Mouse (Mus musculus) hindbrain, embryonic 15.5 days (tissue): Measurements from ENCODE around the gene Gm8947. TPM values are rescaled to one million over a fixed set of nuclear protein-coding genes. Genes with fewer than 3 reads are reported as not detected.

Source experiments
- ATAC-seq: fragments of 200-750 bp; cut with Nextera tagmentation; 2 replicates; pipeline ENCODE4 v1.8.0; 2017; ENCODE audit warnings: low read depth, moderate number of reproducible peaks, moderate TSS enrichment; ENCODE audit not compliant: low FRiP score
- H3K27ac ChIP-seq: fragments of 300-500 bp; sonication (generic); replicated peaks from 2 replicates; pipeline ENCODE4 v1.5.1; 2015; ENCODE audit warnings: mild to moderate bottlenecking, inconsistent platforms
- H3K27me3 ChIP-seq: fragments of 300-500 bp; sonication (generic); 2 replicates; pipeline ENCODE4 v1.6.1; 2015; ENCODE audit warnings: control low read depth, inconsistent platforms
- H3K36me3 ChIP-seq: fragments of 300-500 bp; sonication (generic); 2 replicates; pipeline ENCODE4 v1.6.1; 2015; ENCODE audit warnings: control low read depth, inconsistent platforms
- H3K4me1 ChIP-seq: fragments of 300-500 bp; sonication (generic); replicated peaks from 2 replicates; pipeline ENCODE4 v1.6.1; 2015; ENCODE audit warnings: control low read depth, inconsistent platforms
- H3K4me2 ChIP-seq: fragments of 300-500 bp; sonication (generic); 2 replicates; pipeline ENCODE4 v1.6.1; 2015; ENCODE audit warnings: moderate library complexity, mild to moderate bottlenecking, inconsistent platforms
- H3K4me3 ChIP-seq: fragments of 300-500 bp; sonication (generic); 2 replicates; pipeline ENCODE4 v1.5.1; 2015; ENCODE audit warnings: mild to moderate bottlenecking, inconsistent platforms
- H3K9ac ChIP-seq: fragments of 300-500 bp; sonication (generic); 2 replicates; pipeline ENCODE4 v1.6.1; 2015; ENCODE audit warnings: inconsistent platforms
- H3K9me3 ChIP-seq: fragments of 300-500 bp; sonication (generic); 2 replicates; pipeline ENCODE4 v1.6.1; 2016; ENCODE audit warnings: control low read depth, inconsistent platforms
- WGBS: fragments of 180-500 bp; shearing (Covaris S2); methylation state at CpG from one replicate; pipeline ENCODE4 v1.1.7; 2015; 5-methylcytosine and 5-hydroxymethylcytosine counted together
- polyA plus RNA-seq: library from polyadenylated mRNA; unstranded; fragments of >200 nt; fragmentation: Nextera tagmentation; extraction: Ambion mirVana; gene quantifications from 2 replicates; pipeline ENCODE4 v1.2.1, GENCODE M21; 2015

The Gm8947 gene
- polyA plus RNA-seq, 1 experiment from 2014 or later: not detected

DNA sequence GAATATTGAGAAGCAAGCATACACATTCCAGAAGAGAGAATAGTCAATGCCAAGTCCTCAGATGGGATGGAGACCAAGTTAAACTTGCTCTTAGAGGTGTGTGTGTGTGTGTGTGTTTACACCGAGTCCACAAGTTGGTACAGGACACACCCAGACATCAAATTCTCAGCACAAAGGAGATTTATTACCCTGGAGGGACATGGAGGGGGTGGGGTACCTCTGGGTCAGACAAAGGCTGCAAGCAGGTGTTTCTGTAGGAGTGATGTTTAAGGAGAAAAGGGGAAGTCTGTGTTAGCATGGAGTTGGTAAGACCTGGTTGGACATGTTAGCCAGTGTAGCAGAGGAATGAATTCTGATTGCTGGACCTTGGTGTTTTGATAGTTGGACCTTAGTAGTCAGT is 23.8 kb downstream of the Gm8947 start:
- Histone ChIP-seq H3K9me3 (no peaks in the 10 kb centered on the region), H3K4me3 (no peak overlapping the region), H3K27me3 (no peaks in the 10 kb centered on the region), H3K4me2 (no peak overlapping the region), H3K36me3 (no peaks in the 10 kb centered on the region), H3K4me1 (no peaks in the 10 kb centered on the region), H3K9ac (no peak overlapping the region), H3K27ac (no peak overlapping the region)
- 65% methylated on average over 1 of the region's 1 CpGs for WGBS
- no peak for ATAC-seq

DNA sequence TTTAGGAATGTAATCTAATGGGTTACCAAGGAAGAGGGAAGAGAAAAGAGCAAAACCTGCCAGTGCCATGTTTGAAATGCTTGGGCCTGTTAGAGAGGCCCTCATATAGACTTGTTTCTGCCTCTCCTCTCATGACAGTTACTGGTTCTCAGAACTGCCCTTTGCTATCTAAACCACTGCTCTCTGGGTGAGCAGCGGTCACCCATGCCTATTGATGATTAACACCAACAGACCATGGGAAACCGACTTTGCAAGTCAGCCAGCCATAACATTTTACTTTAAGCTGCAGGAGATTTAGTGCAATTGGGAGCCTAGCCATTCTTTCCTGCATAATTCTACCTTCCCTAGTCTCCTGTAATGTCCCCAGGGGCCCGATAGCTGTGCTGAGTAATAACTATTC is 24.2 kb downstream of the Gm8947 start:
- Histone ChIP-seq H3K27ac (no peak overlapping the region), H3K27me3 (no peaks in the 10 kb centered on the region), H3K36me3 (no peaks in the 10 kb centered on the region), H3K4me3 (no peak overlapping the region), H3K9ac (no peak overlapping the region), H3K4me1 (no peaks in the 10 kb centered on the region), H3K9me3 (no peaks in the 10 kb centered on the region), H3K4me2 (no peak overlapping the region)
- ATAC-seq: no peak
- 66% methylated on average over 3 of the region's 3 CpGs for WGBS

- 90% methylated on average over 5 of the region's 5 CpGs for WGBS
- Histone ChIP-seq H3K36me3 (no peaks in the 10 kb centered on the region), H3K27me3 (no peaks in the 10 kb centered on the region), H3K9ac (no peak overlapping the region), H3K4me1 (no peaks in the 10 kb centered on the region), H3K27ac (no peak overlapping the region), H3K9me3 (no peaks in the 10 kb centered on the region), H3K4me2 (no peak overlapping the region), H3K4me3 (no peak overlapping the region)
- ATAC-seq: no peak
Measured at GRCm38 (mm10) chr1:151219045-151219444, 26.9 kb downstream of the Gm8947 start.

- Histone ChIP-seq H3K4me3 (no peak overlapping the region), H3K9me3 (no peaks in the 10 kb centered on the region), H3K27ac (no peak overlapping the region), H3K36me3 (no peaks in the 10 kb centered on the region), H3K4me2 (no peak overlapping the region), H3K4me1 (no peaks in the 10 kb centered on the region), H3K27me3 (no peaks in the 10 kb centered on the region), H3K9ac (no peak overlapping the region)
- ATAC-seq: no peak
- 68% methylated on average over 7 of the region's 7 CpGs for WGBS
Measured at GRCm38 (mm10) chr1:151220098-151220497, 27.9 kb downstream of the Gm8947 start.

GRCm38 (mm10) chr1:151222561-151223267 is 30.5 kb downstream of the Gm8947 start:
- no peak for ATAC-seq
- Histone ChIP-seq H3K9ac (no peak overlapping the region), H3K36me3 (no peaks in the 10 kb centered on the region), H3K4me1 (no peaks in the 10 kb centered on the region), H3K4me2 (no peak overlapping the region), H3K4me3 (no peak overlapping the region), H3K27me3 (no peaks in the 10 kb centered on the region), H3K9me3 (no peaks in the 10 kb centered on the region), H3K27ac (no peak overlapping the region)
- WGBS: 86% methylated on average over 10 of the region's 10 CpGs

- Histone ChIP-seq H3K4me2 (no peak overlapping the region), H3K9me3 (no peaks in the 10 kb centered on the region), H3K27me3 (no peaks in the 10 kb centered on the region), H3K36me3 (no peaks in the 10 kb centered on the region), H3K4me3 (no peak overlapping the region), H3K27ac (no peak overlapping the region), H3K9ac (no peak overlapping the region), H3K4me1 (no peaks in the 10 kb centered on the region)
- WGBS: 86% methylated on average over 1 of the region's 1 CpGs
- no peak for ATAC-seq
Measured at GRCm38 (mm10) chr1:151223377-151223776, 31.2 kb downstream of the Gm8947 start.

DNA sequence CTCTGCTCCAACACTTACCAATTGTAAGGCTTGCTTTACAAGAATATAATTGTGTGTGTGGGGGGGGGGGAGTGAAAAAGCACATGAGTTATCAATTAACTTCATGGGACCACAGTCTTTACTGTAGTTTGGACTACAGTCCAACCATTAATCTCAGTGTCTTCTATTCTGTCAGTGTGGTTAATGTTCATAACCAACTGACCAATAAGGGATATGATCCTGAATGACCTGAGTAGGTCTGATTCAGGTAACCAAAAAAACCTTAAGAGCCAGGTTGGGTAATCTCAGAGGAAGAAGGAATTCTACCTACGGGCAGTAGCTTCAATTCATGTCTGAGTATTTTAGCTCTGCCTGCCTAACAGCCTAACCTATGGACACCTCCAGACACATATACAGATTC is 32.4 kb downstream of the Gm8947 start:
- Histone ChIP-seq H3K4me2 (no peak overlapping the region), H3K27me3 (no peaks in the 10 kb centered on the region), H3K36me3 (no peaks in the 10 kb centered on the region), H3K4me3 (no peak overlapping the region), H3K9ac (no peak overlapping the region), H3K9me3 (no peaks in the 10 kb centered on the region), H3K4me1 (no peaks in the 10 kb centered on the region), H3K27ac (no peak overlapping the region)
- ATAC-seq: no peak
- 100% methylated on average over 1 of the region's 1 CpGs for WGBS

GRCm38 (mm10) chr1:151227506-151227905 is 35.3 kb downstream of the Gm8947 start:
- Histone ChIP-seq H3K4me1 (no peaks in the 10 kb centered on the region), H3K27ac (no peak overlapping the region), H3K36me3 (no peaks in the 10 kb centered on the region), H3K4me2 (no peak overlapping the region), H3K27me3 (no peaks in the 10 kb centered on the region), H3K9ac (no peak overlapping the region), H3K9me3 (no peaks in the 10 kb centered on the region), H3K4me3 (no peak overlapping the region)
- ATAC-seq: no peak
- WGBS: 87% methylated on average over 8 of the region's 8 CpGs

GRCm38 (mm10) chr1:151228320-151228989 is 36.3 kb downstream of the Gm8947 start:
- Histone ChIP-seq H3K36me3 (no peaks in the 10 kb centered on the region), H3K9ac (no peak overlapping the region), H3K4me2 (no peak overlapping the region), H3K4me1 (no peaks in the 10 kb centered on the region), H3K9me3 (no peaks in the 10 kb centered on the region), H3K27me3 (no peaks in the 10 kb centered on the region), H3K27ac (no peak overlapping the region), H3K4me3 (no peak overlapping the region)
- no peak for ATAC-seq
- 78% methylated on average over 1 of the region's 1 CpGs for WGBS

DNA sequence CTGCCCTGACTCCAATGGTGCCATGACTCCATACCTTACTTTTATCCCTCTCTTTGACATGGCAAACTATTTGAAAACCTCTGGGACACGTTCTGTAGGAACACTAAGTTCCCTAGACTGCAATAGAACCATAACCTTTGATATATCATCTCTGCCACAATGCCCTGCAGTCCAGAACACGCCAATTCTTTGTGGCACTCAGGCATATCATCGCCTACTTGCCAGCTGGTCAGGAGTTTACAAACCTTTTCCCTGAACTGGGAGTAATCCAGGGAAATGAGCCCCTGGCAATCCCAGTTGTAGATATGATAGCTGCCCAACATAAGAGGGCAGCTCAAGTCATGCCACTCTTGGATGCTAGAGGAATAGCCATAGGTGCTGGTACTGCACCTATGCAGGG is 40.2 kb downstream of the Gm8947 start:
- Histone ChIP-seq H3K4me2 (no peak overlapping the region), H3K4me3 (no peak overlapping the region), H3K9ac (no peak overlapping the region), H3K4me1 (no peaks in the 10 kb centered on the region), H3K9me3 (no peaks in the 10 kb centered on the region), H3K27me3 (no peaks in the 10 kb centered on the region), H3K27ac (no peak overlapping the region), H3K36me3 (no peaks in the 10 kb centered on the region)
- 84% methylated on average over 3 of the region's 3 CpGs for WGBS
- no peak for ATAC-seq

- ATAC-seq: no peak
- Histone ChIP-seq H3K4me1 (no peaks in the 10 kb centered on the region), H3K9ac (no peak overlapping the region), H3K36me3 (no peaks in the 10 kb centered on the region), H3K4me3 (no peak overlapping the region), H3K27me3 (no peaks in the 10 kb centered on the region), H3K9me3 (no peaks in the 10 kb centered on the region), H3K4me2 (no peak overlapping the region), H3K27ac (no peak overlapping the region)
- 93% methylated on average over 3 of the region's 3 CpGs for WGBS
Measured at GRCm38 (mm10) chr1:151233756-151234155, 41.6 kb downstream of the Gm8947 start.

- H3K9me3 ChIP-seq: no peaks in the 10 kb centered on the region
- ATAC-seq: no peak
- H3K4me2 ChIP-seq: no peak overlapping the region
- 9% methylated on average over 2 of the region's 2 CpGs for WGBS
- H3K27me3 ChIP-seq: no peaks in the 10 kb centered on the region
- H3K4me3 ChIP-seq: no peak overlapping the region
- no peaks in the 10 kb centered on the region for H3K4me1 ChIP-seq
- no peak overlapping the region for H3K9ac ChIP-seq
- no peaks in the 10 kb centered on the region for H3K36me3 ChIP-seq
- no peak overlapping the region for H3K27ac ChIP-seq
Measured at GRCm38 (mm10) chr1:151235574-151235973, 43.4 kb downstream of the Gm8947 start.
